Mouse (Mus musculus) heart, adult 2 months (tissue): Measurements from ENCODE around the gene Gm13697.

Experiments
- CTCF ChIP-seq: fragments of 200-600 bp; IDR thresholded peaks from 2 replicates; pipeline ENCODE4 v1.8.1; 2022; ENCODE audit warnings: antibody characterized with exemption, mild to moderate bottlenecking, moderate library complexity
- EP300 ChIP-seq: fragments of 200-500 bp; IDR thresholded peaks from 2 replicates; pipeline ENCODE4 v1.6.1; 2011; ENCODE audit warnings: low read depth, low read length, control low read depth; ENCODE audit not compliant: insufficient read depth

DNA sequence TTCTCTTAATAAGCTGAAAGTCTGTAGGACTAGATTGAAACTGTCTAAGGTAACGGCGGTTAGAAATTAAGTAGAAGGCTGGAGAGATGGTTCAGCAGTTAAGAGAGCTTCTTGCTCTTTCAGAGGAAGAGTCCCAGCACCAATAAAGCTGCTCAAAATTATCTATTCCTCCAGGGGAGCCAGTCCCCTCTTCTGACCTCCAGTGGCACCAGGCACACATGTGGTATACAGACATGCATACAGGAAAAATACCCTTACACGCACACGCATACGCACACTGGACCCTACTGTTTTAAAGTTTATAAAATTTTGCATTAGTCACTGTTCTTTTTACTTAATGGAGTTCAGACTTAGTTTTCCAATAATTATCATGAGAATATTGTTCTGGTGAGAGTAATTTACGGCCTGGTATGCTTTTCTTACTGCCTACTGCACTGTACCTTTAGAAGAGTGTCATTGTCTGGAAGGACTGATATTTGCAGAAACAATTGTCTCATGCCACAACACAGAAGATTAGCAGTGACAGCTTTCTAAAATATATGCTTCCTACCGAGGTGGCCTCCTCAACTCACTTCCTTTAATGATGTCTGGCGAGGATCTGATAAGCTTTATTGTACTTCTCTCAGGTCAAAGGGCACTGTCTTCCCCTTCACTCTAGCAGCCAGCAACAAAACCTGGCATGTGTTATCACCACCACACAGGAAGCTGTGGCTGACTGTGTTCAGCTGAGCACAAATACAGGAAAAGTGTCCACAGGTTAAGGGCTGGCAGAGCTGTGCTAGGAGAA, 35.2 kb downstream of the Gm13697 start:
- TF ChIP-seq CTCF (no peak), EP300 (no peak)
